Mouse (Mus musculus): Measurements from ENCODE around the gene Tmem170b. TPM values are rescaled to one million over a fixed set of nuclear protein-coding genes. Genes with fewer than 3 reads are reported as not detected.
A peak's percentile ranks its signal among the peaks of the same experiment; 100 is the strongest.

The Tmem170b gene
- total RNA-seq, 2 experiments from 2014 or later: 23.3 to 26.4 TPM

DNA sequence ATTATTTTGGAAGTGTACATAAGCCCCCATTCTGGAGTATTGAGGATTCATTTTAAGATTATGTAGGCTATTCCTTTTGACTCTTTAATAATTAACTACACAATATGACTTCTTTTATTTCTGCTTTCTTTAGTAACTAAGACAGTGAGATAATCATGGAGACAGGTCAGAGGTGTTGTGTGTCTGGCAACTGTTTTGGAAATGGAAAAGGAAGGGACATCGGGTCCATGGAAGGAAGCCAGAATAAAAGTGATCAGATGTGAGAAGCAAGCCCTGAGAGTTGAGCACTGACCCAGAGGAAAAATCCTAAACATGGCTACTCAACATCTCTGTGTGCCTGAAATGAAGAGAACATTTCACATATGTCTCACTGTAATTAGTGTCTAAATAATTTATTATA, 5.3 kb downstream of the Tmem170b start:
- DNase-seq (ENCODE audit: low spot score in 2 of 2): no peak

DNA sequence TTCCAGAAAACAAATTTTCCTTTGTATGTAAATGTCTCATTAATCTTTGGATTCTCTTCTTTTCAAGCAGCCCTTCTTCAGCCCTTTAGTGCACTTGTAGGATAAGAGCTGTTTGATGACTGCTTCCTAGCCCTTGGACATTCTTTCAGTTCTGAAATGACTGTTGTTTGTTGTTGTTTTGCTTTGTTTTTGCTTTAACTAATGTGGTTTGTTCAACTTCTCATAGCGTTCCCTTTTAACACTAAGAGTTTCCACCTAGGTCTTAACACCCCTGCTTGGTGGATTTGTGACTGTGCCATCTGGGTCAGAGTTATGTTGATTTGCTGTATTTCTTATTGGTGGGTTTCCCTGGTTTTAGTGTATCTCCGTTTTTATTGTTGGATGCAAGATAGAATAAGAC, 8.8 kb downstream of the Tmem170b start:
- DNase-seq (ENCODE audit: low spot score in 2 of 2): no peak

DNA sequence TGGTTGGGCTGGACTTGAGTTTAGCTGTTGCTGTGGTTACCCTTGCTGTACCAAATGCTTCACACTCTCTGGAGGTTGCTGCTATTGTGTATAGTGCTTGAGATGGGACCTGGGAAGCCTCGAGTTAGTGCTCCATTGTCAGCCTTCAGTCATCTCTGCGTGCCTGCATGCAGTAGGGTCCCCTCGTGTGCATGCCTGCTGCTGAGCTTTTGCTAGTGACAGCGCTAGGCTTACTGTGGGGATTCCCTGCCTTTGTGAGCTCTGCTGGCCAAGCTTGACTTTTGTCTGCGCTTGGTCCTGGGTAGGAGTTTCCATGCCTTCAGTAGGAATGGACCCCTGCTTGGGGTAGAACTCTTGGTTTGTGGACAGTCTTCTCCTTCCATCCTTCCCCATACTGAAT, 9.3 kb downstream of the Tmem170b start:
- DNase-seq (ENCODE audit: low spot score in 2 of 2): no peak

DNA sequence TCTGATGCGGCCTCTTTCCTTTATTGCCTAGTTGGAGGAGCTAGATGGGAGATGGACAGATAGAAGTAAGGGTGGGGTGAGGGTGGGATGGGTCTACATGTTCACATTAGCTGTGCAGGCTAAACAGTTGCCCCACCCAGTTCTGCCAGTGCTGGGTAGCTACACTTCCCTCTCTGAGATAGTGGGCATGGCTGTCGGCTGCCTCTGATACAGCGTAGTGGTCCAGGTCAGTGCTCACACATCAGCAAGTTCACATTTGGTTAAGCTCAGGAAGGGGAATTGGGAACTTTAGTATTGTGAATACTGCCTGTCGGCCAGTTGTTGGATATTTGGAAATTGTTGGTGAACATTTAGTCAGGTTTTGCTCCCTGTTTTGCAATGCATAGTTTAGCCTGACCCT, 13.8 kb downstream of the Tmem170b start:
- DNase-seq (ENCODE audit: low spot score in 2 of 2): no peak

DNA sequence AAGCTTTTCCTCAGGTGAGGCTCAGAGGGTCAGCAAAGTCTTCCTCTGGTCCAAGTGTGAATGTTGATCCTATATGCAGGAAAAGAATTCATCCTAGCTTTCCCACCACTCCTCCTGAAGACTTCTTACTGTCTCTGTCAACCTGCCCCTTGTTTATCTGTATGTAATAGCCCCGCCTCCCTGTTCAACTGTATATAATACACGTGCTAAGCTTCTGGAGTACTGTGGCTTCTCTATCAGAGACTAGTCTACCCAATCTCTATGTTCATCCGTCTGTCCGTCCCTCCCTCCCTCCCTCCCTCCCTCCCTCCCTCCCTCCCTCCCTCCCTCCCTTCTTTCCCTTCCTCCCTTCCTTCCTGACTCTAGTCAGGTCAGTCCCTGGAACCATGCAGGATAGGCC, 14.4 kb downstream of the Tmem170b start:
- no peak for DNase-seq (ENCODE audit: low spot score in 2 of 2)

DNA sequence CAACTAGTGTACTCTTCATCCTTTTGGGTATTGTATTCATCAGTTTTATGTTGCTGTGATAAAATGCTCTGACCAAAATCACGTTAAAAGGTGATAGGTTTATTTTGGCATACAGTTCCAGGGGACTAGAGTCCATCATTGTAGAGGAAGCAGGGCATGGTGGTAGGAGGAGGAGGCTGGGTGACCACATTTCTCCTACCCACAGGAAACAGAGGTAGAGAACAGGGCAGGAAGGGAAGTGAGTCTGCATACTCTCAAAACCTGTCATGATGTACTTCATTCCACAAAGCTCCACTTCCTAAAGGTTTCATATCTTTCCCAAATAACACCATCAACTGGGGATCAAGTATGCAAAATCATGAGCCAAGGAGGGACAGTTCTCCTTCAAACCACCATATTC, 18.4 kb downstream of the Tmem170b start:
- DNase-seq (ENCODE audit: low spot score in 2 of 2): no peak

DNA sequence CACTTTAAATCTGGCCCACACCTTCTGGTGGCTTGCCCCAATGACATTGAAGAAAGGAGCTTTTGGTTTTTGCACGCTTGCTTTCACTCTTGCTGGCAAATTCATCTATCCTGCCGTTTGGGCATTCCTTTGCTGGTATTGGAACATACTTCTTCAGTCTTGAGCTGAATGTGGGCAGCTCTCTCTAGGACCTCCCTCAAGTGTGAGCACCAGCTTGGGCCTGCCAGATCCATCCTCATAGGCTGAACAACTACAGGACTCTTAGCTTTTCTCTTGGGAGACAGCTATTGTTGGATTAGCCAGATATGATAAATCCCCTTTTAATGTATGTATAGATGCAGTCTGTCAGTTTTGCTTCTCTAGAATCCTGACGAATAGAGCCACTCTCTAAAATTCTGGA, 19.5 kb downstream of the Tmem170b start:
- DNase-seq (ENCODE audit: low spot score in 2 of 2): no peak

DNA sequence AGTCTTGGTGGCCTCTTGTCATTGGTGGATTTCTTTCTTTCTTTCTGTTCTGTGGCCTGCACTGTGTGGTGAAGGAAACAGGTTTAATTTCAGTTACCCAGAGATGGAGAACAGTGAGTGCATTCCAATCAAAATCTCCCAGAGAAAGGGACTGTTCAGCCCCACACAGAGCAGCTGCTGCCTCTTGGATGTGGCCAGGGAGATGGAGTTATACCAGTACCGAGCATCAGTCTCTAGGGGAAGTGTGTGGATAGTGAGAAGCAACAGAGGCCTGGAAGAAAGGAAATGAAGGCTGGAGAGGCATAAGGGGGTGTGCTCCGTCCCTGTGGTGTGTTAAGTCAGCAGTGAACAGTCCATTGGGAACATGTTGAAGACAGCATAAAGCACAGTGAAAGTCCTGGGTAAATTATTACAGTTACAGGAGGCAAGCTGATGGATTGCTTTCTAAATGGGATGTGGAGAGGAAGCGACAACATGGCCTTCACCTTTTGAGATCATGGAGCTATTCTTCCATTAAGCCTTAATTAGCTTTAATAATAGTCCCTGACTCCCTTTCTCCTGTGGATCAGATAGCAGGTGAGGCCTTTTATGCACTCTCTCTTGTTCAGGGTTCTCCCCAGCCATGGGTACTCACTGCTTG, 21.7 kb downstream of the Tmem170b start:
- no peak for DNase-seq (ENCODE audit: low spot score in 2 of 2)

DNA sequence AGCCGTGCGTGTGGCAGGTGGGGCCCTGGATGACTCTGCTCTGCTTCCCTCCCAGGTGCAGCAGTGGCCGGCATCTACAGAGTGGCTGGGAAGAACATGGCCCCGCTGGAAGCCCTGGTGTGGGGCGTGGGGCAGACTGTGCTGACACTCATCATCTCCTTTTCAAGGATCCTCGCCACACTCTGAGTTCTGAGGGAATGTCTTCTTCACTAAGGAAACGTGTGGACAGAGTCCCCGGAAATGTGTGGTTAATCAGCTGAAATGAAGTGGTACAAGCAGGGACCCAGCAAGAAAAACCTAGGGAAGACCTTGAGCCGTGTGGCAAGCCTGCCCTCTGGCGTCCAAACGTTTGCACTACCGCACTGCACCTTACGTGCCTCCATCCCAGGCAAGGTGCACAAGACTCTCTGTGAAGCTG, 28.7 kb downstream of the Tmem170b start:
- DNase-seq (ENCODE audit: low spot score in 2 of 2): peak; percentile 65 to 75

DNA sequence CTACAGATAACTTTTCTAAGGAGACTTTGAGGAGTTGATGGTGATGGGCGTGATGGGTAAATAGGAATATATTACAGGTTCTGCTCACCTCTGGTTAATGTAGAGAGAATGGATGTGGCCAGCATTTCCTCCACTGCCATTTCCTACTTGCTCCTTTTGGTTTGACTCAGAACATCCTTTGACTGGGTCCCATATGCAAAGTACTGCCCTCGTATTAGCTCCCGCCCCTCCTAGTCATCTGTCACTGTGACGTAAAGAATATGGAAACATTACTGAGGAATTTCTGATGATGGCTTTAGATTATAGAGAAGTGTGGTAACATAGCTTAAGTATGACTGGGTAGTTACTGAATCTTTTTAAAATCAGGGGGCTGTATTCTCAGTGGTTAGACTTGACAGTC, 32.4 kb downstream of the Tmem170b start:
- no peak for DNase-seq (ENCODE audit: low spot score in 2 of 2)

DNA sequence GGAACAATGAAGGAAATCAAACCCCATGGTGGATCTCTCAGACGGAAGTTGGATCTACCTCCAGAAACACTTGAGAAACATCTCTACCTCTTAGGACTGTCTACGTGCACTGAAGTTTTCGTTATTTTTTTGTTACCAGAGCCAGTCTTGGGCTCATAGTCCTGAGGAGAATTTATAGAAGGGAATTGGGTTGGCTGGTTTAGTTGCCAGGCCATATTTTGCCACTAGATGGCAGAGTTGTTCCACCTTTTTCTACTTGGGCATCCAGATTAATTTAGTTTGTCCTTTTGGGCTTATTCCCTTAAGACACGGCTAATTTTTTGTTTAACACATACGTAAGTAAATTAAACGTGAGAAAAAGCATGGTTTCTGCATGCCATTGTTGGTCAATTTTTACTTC, 37.1 kb downstream of the Tmem170b start:
- peak; percentile 54 to 72 for DNase-seq (ENCODE audit: low spot score in 2 of 2)

DNA sequence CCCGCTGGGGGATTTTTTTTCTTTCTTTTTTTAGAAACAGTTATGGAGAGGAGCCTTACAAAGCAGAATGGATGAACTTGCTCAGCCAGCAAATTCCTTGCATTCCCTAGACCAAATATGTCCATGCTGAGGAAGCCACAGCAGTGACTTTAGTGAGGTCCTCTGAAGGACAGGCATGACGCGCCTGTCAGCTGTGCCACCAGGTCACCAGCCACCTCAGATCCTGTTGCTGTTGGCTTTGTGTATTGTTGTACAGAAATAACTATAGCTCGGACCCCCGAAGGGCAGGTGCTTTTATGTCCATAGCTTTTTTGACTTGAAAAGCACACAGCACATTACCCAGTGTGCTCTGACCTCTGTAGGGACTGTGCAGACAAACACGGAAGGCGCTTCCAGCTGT, 38.1 kb downstream of the Tmem170b start:
- no peak for DNase-seq (ENCODE audit: low spot score in 2 of 2)

DNA sequence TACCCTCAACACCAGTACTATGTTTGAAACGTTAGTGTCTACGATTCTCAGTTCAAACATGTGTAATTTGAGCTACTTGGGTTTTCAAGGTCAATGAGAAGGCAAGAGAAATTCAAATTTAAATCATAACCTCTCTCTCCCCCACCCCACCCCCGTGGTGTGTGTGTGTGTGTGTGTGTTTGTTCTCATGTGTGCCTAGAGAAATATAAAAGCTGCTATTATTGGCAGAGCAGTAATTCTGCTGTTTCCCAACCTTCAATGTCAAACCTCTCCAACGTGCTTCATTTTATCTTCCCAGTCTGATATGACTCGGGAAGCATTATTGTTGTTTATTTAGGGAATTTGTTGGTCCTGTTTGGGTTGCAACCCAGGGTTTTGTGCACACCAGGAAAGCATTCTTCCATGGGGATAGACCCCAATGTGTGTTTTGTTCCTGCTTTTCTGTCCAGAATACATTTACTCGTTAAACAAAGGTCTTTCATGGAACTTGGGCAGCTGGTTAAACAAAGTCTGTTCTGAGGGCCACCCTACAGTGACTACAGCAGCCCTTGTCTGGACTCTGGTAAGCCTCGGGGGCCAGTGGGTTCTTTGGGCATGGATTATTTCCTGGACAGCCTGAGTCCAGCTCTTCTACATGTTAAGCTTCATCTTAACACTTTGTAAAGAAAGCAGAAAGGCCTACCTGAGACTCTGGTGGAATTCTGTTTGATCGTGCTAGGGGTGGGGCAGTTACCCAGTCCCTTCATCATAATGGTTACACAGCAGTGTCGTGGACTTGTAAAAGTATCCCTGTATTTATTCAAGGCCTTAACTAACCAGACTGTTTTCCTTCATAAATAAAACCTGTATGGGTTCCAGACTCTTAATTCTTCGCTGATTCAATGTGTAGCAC, 39.1 kb downstream of the Tmem170b start:
- no peak for DNase-seq (ENCODE audit: low spot score in 2 of 2)

DNA sequence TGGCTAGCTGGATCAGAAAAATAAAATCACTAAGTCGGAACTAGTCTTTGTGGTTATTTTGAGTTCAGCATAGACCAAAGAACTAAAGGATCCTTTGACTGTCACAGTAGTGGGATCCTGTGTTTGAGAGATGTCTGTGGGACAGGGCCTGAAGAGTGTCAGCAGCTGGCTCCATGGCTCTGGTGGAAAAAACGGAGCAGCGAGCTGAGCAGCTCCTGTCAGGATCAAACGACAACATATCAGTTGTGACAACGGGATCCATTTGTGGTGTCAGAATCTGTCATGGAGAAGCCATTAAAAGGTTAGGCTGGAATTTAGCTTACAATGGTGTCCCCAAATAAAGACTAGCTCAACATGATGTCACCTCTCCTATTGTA, 39.8 kb downstream of the Tmem170b start:
- DNase-seq (ENCODE audit: low spot score in 2 of 2): no peak

DNA sequence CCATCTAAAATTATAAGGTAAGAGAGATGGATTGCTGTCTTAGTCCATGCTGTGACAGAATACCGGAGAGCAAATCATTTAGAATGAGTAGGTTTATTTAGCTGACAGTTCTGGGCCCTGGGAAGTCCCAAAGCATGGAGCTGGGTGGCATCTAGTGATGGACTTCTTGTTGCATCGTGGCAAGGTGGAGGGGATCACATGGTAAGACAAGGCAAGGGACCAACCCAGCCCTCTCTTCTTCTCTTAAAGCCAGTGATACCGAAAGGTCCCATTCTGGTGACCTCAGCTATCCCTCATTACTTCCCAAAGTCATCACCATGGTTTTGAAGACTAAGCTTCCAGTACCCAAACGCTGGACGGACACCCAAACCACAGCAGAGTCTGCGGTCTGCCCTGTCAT, 42.3 kb downstream of the Tmem170b start:
- no peak for DNase-seq (ENCODE audit: low spot score in 2 of 2)

DNA sequence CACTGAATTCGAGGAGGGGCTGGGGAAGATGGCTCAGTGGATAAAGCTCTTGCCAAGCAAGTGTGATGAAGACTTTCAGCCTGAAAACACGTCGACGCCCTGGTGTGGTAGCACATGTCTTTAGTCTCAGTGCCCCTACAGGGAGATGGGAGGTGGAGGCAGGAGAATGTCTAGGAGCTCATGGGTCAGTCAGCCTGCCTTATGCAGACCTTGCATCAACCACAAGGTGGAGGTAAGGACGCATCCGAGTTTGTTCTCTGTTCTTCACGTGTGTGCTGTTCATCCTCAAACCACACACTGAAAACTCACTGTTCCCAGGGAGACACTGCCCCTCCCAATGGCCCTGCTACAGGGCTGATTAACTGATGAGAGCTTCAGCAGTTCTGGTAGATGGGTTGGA, 45.0 kb downstream of the Tmem170b start:
- no peak for DNase-seq (ENCODE audit: low spot score in 2 of 2)

DNA sequence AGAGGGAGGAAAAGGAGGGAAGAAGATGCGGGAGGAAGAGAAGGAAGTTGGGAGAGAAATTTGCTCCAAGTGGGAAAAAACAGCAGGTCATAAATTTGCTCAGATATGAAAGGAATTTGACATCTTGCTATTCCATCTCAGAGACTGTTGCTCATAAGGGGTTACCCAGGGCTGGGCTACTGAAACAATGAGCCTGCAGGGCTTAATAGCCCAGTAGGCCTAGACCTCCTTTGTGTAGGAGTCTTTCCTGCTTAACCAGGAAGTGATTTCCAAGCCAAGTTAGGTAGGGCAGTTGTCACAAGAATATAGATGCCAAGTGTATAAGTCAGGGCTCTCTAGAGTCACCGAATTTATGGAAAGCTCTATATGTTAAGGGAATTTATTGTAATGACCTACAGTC, 48.1 kb downstream of the Tmem170b start:
- DNase-seq (ENCODE audit: low spot score in 2 of 2): no peak

DNA sequence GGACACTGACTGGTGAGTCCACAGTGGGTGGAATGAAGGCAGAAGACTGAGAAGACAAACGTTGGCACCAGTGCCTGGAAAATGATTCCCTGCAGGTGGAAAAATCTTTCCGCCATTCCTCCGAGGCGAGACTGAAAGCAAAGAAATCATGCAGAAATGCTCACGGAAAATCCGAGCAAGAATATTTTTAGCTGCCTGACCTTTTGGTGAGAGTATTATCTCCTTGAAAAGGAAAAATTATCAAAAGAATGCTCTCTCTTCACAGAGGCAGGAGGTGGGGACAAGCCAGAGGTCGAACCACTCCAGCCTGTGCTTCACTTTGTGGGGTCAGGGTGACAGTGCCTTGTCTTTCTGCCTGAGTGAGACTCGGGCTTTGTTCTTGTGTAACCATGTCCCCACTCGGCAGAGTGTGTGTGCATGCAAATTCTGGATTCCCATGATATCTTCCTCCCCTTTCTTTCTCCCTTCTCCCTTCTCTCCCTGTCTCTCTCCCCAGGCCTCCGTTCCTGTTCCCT, 49.9 kb downstream of the Tmem170b start:
- DNase-seq (ENCODE audit: low spot score in 2 of 2): no peak

DNA sequence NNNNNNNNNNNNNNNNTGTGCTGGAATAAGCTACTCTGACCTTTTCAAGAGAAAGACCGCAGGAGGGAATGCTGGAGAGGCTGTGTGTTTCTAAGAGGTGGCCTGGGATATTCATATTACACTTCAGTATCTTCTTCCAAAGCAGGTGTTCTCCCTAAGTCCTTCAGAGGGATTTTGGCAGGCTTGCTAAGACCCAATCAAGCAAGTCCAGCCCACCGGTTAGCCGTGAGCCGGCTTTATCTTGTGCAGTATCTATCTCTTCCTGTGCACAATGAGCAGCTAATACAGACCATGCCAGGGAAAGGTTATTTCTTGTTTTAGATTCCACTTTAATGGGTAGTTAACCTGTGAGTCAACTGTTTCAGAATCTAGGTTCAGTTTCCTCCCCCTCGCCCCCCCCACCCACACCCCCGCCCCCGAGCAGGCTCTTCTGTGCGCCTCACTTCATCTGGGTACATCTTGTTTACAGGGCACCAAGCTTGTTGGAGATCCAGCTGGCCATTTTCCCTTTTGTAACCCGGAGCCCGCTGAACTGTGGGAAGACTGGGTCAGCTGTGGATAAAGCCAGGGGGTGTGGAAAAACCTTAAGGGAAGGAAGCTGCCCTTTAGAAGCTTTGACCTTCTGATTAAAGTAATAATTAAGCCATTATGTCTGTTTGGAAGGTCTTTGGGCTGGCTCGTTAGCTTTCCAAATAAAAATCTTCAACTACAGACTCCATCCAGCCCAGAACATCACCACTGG, 54.5 kb downstream of the Tmem170b start:
- peak in 1 of 2 experiments; percentile 14 for DNase-seq (ENCODE audit: low spot score in 2 of 2)

DNA sequence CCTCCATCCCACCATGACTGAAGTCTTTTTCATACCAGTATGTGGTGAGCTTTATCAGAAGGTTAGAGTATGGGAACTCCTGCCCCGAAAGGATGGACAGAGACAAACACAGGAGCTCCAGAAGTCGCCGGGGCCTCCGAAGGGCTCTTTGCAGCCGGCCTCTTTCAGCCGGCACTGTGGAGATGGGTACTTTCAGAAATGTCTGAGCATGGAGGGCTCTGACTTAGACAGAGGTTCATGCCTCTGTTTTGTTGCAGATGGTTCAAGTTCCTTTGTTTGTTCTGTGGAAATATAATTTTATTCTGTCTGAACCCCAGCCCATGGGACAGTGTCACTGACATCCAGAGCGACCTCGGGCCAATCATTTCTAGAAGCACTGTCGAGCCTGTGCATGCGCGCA, 55.4 kb downstream of the Tmem170b start:
- DNase-seq (ENCODE audit: low spot score in 2 of 2): peak in 1 of 2 experiments; percentile 15

DNA sequence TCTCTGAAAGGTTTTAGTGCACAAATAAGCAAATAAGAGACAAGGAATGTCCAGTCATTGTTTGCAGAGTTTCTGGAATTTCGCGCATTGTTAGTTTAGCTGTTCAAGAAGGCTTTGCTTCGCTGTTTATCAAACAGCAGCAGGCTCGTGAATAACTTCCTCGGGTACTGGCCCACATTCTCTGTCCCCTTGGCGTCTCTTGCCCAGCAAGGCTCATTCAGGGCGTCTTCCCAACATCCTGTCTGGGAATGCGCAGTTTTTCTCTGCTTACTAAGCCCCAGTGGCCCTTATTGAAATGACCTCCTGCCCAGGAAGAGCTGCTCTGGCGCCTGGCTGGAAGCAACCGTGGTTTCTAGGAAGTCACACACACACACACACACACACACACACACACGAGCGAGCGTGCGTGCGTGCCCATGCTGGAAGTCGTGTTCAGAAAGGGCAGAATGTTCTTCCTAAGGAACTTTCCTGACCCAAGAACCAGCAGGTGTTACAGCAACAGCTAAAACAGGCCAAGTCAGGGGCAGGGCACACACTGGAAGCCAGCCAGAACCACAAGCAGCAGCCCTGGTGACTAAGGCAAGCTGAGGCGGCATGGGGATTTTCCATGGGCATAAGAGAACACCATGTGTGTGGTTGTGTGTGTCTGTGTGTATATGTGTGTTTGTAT, 56.8 kb downstream of the Tmem170b start:
- peak; percentile 56 to 71 for DNase-seq (ENCODE audit: low spot score in 2 of 2)
